Mouse (Mus musculus) c-Kit-positive CD71-negative TER-119-negative erythroid progenitor cells, embryonic 14.5 days (primary cell): ENCODE results near the gene Bglap3.
"Not testable (repeated sequence)": the region's sequence is repeated elsewhere in the genome, so short reads cannot be mapped to it uniquely, and the experiment has no call there.

ENCODE experiments used
- DNase-seq: peaks from one replicate; pipeline ENCODE4 v3.0.0-alpha.2; 2013; ENCODE audit warnings: low read depth

Bglap3 gene

GRCm38 (mm10) chr3:88376644-88377043 lies 4.1 kb upstream of the Bglap3 start:
- DNase-seq = not testable (repeated sequence)

- DNase-seq = not testable (repeated sequence)
These were observed 3.4 kb upstream of the Bglap3 start for GRCm38 (mm10) chr3:88375750-88376626.

- DNase-seq = not testable (repeated sequence)
These were observed 4.0 kb downstream of the Bglap3 start for GRCm38 (mm10) chr3:88368511-88368910.

GRCm38 (mm10) chr3:88367517-88367916 lies 5.0 kb downstream of the Bglap3 start:
- not testable (repeated sequence) for DNase-seq

- DNase-seq = not testable (repeated sequence)
These were observed 5.6 kb downstream of the Bglap3 start for GRCm38 (mm10) chr3:88366830-88367428.

GRCm38 (mm10) chr3:88365705-88366361 lies 6.7 kb downstream of the Bglap3 start:
- no peak for DNase-seq

- no peak for DNase-seq
These were observed 8.2 kb downstream of the Bglap3 start, which contains the start of gene Paqr6 for GRCm38 (mm10) chr3:88364337-88364736. Gene Paqr6, plus strand, starts transcription at chr3:88364584.

GRCm38 (mm10) chr3:88363700-88364099 lies 8.8 kb downstream of the Bglap3 start:
- no peak for DNase-seq

- DNase-seq = no peak
These were observed 10.8 kb downstream of the Bglap3 start for GRCm38 (mm10) chr3:88361612-88362313.

GRCm38 (mm10) chr3:88361096-88361495 lies 11.4 kb downstream of the Bglap3 start:
- DNase-seq = no peak

- no peak for DNase-seq
These were observed 12.6 kb downstream of the Bglap3 start for GRCm38 (mm10) chr3:88359989-88360388.

GRCm38 (mm10) chr3:88359584-88359983 lies 13.0 kb downstream of the Bglap3 start:
- DNase-seq = no peak

GRCm38 (mm10) chr3:88354396-88355165 lies 18.0 kb downstream of the Bglap3 start:
- no peak for DNase-seq

GRCm38 (mm10) chr3:88352907-88353306 lies 19.6 kb downstream of the Bglap3 start:
- no peak for DNase-seq

- DNase-seq = no peak
These were observed 21.8 kb downstream of the Bglap3 start for GRCm38 (mm10) chr3:88350732-88351131.

- DNase-seq = no peak
These were observed 33.5 kb downstream of the Bglap3 start for GRCm38 (mm10) chr3:88339006-88339405.

- no peak for DNase-seq
These were observed 34.2 kb downstream of the Bglap3 start for GRCm38 (mm10) chr3:88338316-88338715.

- DNase-seq = peak; percentile 50
These were observed 35.0 kb downstream of the Bglap3 start for GRCm38 (mm10) chr3:88337367-88338020.

GRCm38 (mm10) chr3:88336058-88337013 lies 36.2 kb downstream of the Bglap3 start, which contains the start of the genes Tmem79 and Smg5:
Gene Tmem79, minus strand, starts transcription at chr3:88336148.
Gene Smg5, plus strand, starts transcription at chr3:88336260.
- DNase-seq = peak; percentile 88
